Mouse (Mus musculus) embryonic fibroblast, embryonic 13.5 days (primary cell): ENCODE data around the gene 4930415O20Rik. TPM values are rescaled to one million over a fixed set of nuclear protein-coding genes. Genes with fewer than 3 reads are reported as not detected.

Source experiments
- H3K27ac ChIP-seq: 2 replicates; pipeline ENCODE4 v1.5.1; 2012; ENCODE audit warnings: low read length, control low read depth, inconsistent platforms; ENCODE audit not compliant: insufficient read depth
- H3K4me1 ChIP-seq: 2 replicates; pipeline ENCODE4 v1.6.1; 2011; ENCODE audit warnings: low read length; ENCODE audit not compliant: control insufficient read depth, insufficient read depth
- H3K4me3 ChIP-seq: 2 replicates; pipeline ENCODE4 v1.5.1; 2011; ENCODE audit warnings: mild to moderate bottlenecking, control low read depth, low read length; ENCODE audit not compliant: insufficient read depth
- CTCF ChIP-seq: IDR thresholded peaks from 2 replicates; pipeline ENCODE4 v1.5.1; 2011; ENCODE audit warnings: mild to moderate bottlenecking, control low read depth, low read length, moderate library complexity, borderline replicate concordance; ENCODE audit not compliant: insufficient read depth
- POLR2A ChIP-seq: IDR thresholded peaks from 2 replicates; pipeline ENCODE4 v1.6.1; 2011; ENCODE audit warnings: low read depth, mild to moderate bottlenecking, control low read depth, low read length, moderate library complexity
- polyA plus RNA-seq: library from polyadenylated mRNA; stranded (reverse); fragments of >200 nt; gene quantifications from 2 replicates; pipeline ENCODE4 v1.2.4, GENCODE M21; 2011; ENCODE audit warnings: low read depth; ENCODE audit not compliant: missing spikeins, insufficient read length

The 4930415O20Rik gene
- polyA plus RNA-seq, 1 experiment, result not detected

GRCm38 (mm10) chr15:98635291-98635841 lies 64.6 kb downstream of the 4930415O20Rik start:
- no peak for TF ChIP-seq CTCF
- no peak for TF ChIP-seq POLR2A
- Histone ChIP-seq H3K4me1 (no peaks in the 10 kb centered on the region; the same call in 1 of the 2 replicates), H3K4me3 (peak overlapping the region; percentile 77), H3K27ac (no peak overlapping the region)

- TF ChIP-seq CTCF (no peak), POLR2A (no peak)
- Histone ChIP-seq H3K4me1 (no peaks in the 10 kb centered on the region; the same call in 1 of the 2 replicates), H3K4me3 (no peak overlapping the region), H3K27ac (no peak overlapping the region)
Measured at GRCm38 (mm10) chr15:98636517-98636916, 65.7 kb downstream of the 4930415O20Rik start.

GRCm38 (mm10) chr15:98637155-98637554 lies 66.4 kb downstream of the 4930415O20Rik start:
- Histone ChIP-seq H3K27ac (no peak overlapping the region), H3K4me3 (no peak overlapping the region), H3K4me1 (no peaks in the 10 kb centered on the region; the same call in 1 of the 2 replicates)
- TF ChIP-seq CTCF, result no peak
- TF ChIP-seq POLR2A, result no peak

Other genes starting within 250 kb of the 4930415O20Rik start
- gene Olfr284, start 230.0 kb upstream of the 4930415O20Rik start, polyA plus RNA-seq, result not detected in 2 replicates
- not detected in 2 replicates for gene Olfr283, start 190.1 kb upstream of the 4930415O20Rik start, polyA plus RNA-seq
- not detected in 2 replicates for gene Olfr282, start 139.8 kb upstream of the 4930415O20Rik start, polyA plus RNA-seq
- not detected in 2 replicates for gene Olfr281, start 118.4 kb upstream of the 4930415O20Rik start, polyA plus RNA-seq
- gene OR5BS1P, start 101.1 kb upstream of the 4930415O20Rik start, polyA plus RNA-seq, result not detected in 2 replicates
- gene Lalba, start 88.3 kb upstream of the 4930415O20Rik start, polyA plus RNA-seq, result not detected in 2 replicates
- not detected in 2 replicates for gene Olfr279, start 78.6 kb upstream of the 4930415O20Rik start, polyA plus RNA-seq
- gene Kansl2, start 36.7 kb upstream of the 4930415O20Rik start, polyA plus RNA-seq, result 91.2 and 117 TPM in 2 replicates
- 36.3 and 40.6 TPM in 2 replicates for gene Ccnt1, start 81 bp upstream of the 4930415O20Rik start, polyA plus RNA-seq
- gene Adcy6, start 39.1 kb downstream of the 4930415O20Rik start, polyA plus RNA-seq, result 49.8 and 56.5 TPM in 2 replicates
- gene Cacnb3, start 59.8 kb downstream of the 4930415O20Rik start, polyA plus RNA-seq, result 40.5 and 44.2 TPM in 2 replicates
- 58.8 and 62.4 TPM in 2 replicates for gene Ddx23, start 91.9 kb downstream of the 4930415O20Rik start, polyA plus RNA-seq
- gene Rnd1, start 106.5 kb downstream of the 4930415O20Rik start, polyA plus RNA-seq, result 9.6 and 14.3 TPM in 2 replicates
- 2.7 and 3.2 TPM in 2 replicates for gene Ccdc65, start 137.2 kb downstream of the 4930415O20Rik start, polyA plus RNA-seq
- 48.6 and 57.3 TPM in 2 replicates for gene Fkbp11, start 157.2 kb downstream of the 4930415O20Rik start, polyA plus RNA-seq
- 91.3 and 112 TPM in 2 replicates for gene Arf3, start 192.2 kb downstream of the 4930415O20Rik start, polyA plus RNA-seq
- gene Wnt10b, start 207.1 kb downstream of the 4930415O20Rik start, polyA plus RNA-seq, result 1.9 and 5.8 TPM in 2 replicates
- not detected in 2 replicates for gene Wnt1, start 218.9 kb downstream of the 4930415O20Rik start, polyA plus RNA-seq
- gene Ddn, start 238.5 kb downstream of the 4930415O20Rik start, polyA plus RNA-seq, result not detected in 2 replicates